Mouse (Mus musculus): ENCODE data around the gene Gse1. TPM values are rescaled to one million over a fixed set of nuclear protein-coding genes. Genes with fewer than 3 reads are reported as not detected.

Gene Gse1
- polyA plus RNA-seq, 1 experiment from 2014 or later = 24.0 TPM

DNA sequence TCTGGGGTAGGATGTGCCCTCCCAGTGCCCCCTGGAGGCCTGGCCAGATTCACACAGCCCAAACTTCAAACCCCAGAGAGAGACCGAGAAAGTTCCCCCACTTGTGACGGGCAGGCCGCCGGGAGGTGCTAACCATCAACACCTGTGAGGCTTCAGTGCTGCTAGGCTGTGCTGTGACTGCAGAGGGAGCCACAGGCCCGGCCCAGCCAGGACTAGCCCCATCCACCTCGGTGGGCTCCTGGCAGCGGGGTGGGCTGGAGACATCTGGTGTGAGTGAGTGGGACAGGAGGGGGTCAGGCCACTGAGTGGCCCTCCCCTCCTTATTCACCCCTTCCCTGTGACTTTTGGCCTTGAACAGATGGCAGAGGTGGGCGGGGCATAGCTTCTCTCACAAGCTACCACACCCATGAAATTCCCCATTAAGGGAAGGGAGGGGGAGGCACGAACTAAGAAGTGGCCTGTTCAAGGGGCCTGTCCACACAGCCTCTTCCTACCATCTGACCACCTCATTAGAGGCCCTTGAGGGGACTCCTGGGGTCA lies 179.5 kb downstream of the Gse1 start:
- Histone ChIP-seq H3K36me3 (ENCODE audit: poor library complexity, severe bottlenecking) (no peaks in the 10 kb centered on the region), H3K9ac (no peak overlapping the region), H3K27ac (peak overlapping the region; percentile 65), H3K27me3 (0 out of 2 replicates have a peak, but pooled peaks cover 2% of the 10 kb centered on the region), H3K4me1 (peaks cover 82% of the 10 kb centered on the region), H3K4me3 (no peak overlapping the region), H3K4me2 (no peak overlapping the region), H3K9me3 (replicated peaks) (no peaks in the 10 kb centered on the region)
- 12% methylated on average over 9 of the region's 9 CpGs for WGBS
- ATAC-seq = peak; percentile 33; the same call in 1 of the 2 replicates

DNA sequence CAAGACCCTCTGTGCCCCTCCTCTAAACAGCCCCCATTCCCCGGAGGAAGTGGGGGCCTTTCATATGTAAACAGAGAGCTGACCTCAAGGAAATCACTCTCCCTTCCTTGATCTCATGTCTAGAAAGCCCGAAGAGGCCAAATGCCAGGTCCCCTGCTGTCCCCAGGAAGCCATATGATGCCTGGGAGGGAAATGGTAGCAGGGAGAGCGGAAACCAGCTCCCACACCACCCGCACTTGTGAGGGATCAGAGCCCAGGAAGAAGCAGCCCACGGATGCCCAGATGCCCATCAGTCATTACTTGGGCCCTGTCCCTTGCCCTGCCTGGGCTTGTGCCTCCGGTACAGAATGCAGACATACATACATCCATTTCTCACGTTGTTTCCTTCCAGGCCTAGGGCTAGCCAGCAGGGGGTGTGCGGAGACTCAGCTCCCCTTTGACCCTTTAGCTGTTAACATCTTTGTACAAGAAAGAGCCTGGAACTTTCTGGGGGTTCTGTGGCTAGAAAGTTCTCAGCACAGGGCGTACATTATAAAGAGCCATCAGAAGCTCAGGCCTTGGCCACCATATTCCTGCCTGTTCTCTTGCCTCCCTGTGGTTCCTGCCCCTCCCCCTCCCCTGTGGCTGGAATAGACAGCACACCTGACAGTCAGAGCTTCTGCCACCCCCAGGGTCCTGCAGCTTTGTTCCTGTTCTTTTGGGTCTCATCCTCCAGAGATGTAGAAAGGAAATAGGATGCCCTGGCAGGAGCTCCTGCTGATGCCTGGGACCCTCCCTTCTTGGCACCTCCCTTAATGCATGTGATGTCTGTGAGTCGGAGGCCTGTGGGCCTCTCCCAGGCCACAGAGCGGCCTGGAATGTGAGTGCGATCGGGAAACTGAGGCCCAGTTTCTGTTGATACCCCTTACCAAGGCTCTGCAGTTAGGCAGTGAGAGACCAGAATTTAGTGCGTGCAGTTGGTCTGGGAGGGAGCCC lies 180.3 kb downstream of the Gse1 start:
- ATAC-seq = no peak
- H3K27me3 ChIP-seq = 0 out of 2 replicates have a peak, but pooled peaks cover 2% of the 10 kb centered on the region
- no peaks in the 10 kb centered on the region for H3K36me3 ChIP-seq (ENCODE audit: poor library complexity, severe bottlenecking)
- peak overlapping the region; percentile 27; the same call in 1 of the 2 replicates for H3K9ac ChIP-seq
- H3K4me3 ChIP-seq = no peak overlapping the region
- H3K4me1 ChIP-seq = peaks cover 88% of the 10 kb centered on the region
- WGBS = 49% methylated on average over 14 of the region's 14 CpGs
- H3K9me3 ChIP-seq (replicated peaks) = no peaks in the 10 kb centered on the region
- H3K4me2 ChIP-seq = no peak overlapping the region
- H3K27ac ChIP-seq = peak overlapping the region; percentile 65

DNA sequence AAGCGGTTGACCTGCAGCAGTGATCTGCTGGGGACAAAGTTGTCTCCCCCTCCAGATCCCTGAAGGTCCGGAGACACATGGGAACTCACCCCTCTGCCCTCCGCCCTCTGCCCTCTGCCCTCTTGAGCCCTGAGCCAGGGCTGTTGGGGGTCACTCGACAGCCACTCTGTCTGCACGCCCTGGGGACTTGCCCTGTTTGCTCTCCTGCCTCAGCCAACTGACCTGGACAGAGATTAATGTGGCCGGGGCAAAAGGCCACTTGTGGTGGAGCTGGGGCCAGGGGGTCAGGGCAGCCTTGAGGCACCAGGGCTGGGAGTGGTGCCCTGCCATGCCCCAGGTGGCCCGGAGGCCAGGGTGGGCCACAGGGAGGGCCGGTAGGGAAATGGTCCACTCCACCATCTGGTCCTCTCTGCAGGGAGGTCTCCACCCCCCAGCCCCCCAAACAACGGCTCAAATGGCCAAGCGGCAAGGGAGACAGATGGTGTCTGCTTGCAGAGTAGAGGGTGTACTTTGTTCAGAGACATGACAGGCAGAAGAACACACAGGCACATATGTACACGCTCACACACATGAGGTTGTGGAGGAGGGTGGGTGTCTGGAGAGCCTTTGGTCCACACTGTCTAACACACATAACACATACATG lies 181.2 kb downstream of the Gse1 start:
- no peak for ATAC-seq
- Histone ChIP-seq H3K4me1 (peaks cover 90% of the 10 kb centered on the region), H3K4me2 (no peak overlapping the region), H3K36me3 (ENCODE audit: poor library complexity, severe bottlenecking) (no peaks in the 10 kb centered on the region), H3K4me3 (no peak overlapping the region), H3K27ac (peak overlapping the region; percentile 3), H3K27me3 (0 out of 2 replicates have a peak, but pooled peaks cover 2% of the 10 kb centered on the region), H3K9ac (peak overlapping the region; percentile 27), H3K9me3 (replicated peaks) (no peaks in the 10 kb centered on the region)
- WGBS = 64% methylated on average over 11 of the region's 11 CpGs

DNA sequence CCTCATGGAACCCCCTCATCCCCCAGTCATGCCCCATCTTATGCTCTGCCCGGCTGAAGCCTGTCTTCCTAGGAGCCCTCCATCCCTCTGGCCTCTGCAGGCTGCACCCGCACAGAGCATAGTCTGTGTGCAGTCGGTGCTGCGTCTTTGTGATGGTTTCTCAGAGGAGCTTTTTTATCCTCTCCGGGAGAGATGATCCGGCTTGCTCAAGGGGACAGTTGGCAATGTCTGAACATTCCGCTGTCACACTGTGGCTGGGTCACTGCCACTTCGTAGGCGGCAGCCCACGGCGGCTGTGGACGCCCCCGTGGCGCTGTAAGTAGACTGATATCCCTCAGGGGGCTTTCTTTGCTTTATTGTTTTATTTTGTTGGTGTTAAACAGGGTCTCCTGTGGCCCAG lies 182.8 kb downstream of the Gse1 start:
- no peaks in the 10 kb centered on the region for H3K9me3 ChIP-seq (replicated peaks)
- ATAC-seq = no peak

DNA sequence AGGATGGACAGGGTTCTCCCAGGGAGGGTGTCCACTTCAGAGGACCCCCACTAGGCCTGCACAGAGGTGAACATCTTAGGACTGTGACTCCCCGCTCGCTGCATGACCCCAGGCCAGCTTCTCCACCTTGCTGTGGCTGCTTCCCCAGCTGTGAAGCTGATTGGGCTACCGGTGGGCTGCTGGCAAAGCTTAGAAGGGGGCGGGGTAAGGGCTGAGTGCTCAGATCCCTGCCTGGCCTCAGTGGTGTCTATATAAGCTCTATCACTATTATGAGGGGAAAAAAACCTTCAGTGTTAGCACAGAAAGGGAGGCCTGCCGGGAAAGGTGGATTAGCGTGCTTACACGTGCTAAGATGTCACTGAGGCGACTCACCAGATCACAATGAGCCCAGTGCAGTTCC lies 183.6 kb downstream of the Gse1 start:
- Histone ChIP-seq H3K36me3 (ENCODE audit: poor library complexity, severe bottlenecking) (no peaks in the 10 kb centered on the region), H3K9me3 (replicated peaks) (no peaks in the 10 kb centered on the region), H3K4me1 (peaks cover 100% of the 10 kb centered on the region), H3K4me2 (no peak overlapping the region), H3K9ac (peak overlapping the region; percentile 37), H3K27ac (peak overlapping the region; percentile 35; the same call in 1 of the 2 replicates), H3K27me3 (0 out of 2 replicates have a peak, but pooled peaks cover 2% of the 10 kb centered on the region), H3K4me3 (no peak overlapping the region)
- 18% methylated on average over 8 of the region's 8 CpGs for WGBS
- ATAC-seq = no peak

More for the DNA sequence above, 182.8 kb downstream of the Gse1 start:
- H3K36me3 ChIP-seq (ENCODE audit: poor library complexity, severe bottlenecking) = no peaks in the 10 kb centered on the region
- peaks cover 98% of the 10 kb centered on the region for H3K4me1 ChIP-seq
- H3K27ac ChIP-seq = peak overlapping the region; percentile 35; the same call in 1 of the 2 replicates
- 0 out of 2 replicates have a peak, but pooled peaks cover 2% of the 10 kb centered on the region for H3K27me3 ChIP-seq
- H3K9ac ChIP-seq = peak overlapping the region; percentile 14; the same call in 1 of the 2 replicates
- WGBS = 36% methylated on average over 14 of the region's 14 CpGs
- H3K4me2 ChIP-seq = no peak overlapping the region
- no peak overlapping the region for H3K4me3 ChIP-seq

DNA sequence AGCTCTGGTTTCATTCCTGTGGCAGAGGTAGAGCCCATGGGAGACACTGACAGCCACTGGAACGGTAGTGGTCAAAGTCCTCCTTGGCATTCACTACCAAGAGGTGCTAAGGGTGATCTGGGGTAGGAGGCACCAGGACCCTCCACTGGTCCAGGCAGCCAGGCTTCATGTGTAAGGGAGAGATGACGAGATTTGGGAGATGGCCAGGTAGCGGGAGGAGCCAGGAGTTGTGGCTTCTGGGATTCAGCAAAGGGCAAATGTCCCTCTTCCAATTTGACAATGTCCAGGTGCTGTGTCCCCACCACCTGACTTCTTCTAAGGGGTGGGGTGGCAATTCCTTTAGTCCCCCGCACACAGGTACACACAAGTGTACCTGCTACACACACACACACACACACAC lies 184.1 kb downstream of the Gse1 start:
- H3K9me3 ChIP-seq (replicated peaks) = no peaks in the 10 kb centered on the region
- ATAC-seq = no peak
- H3K9ac ChIP-seq = peak overlapping the region; percentile 37; the same call in 1 of the 2 replicates
- peaks cover 100% of the 10 kb centered on the region for H3K4me1 ChIP-seq
- 79% methylated on average over 4 of the region's 4 CpGs for WGBS
- no peaks in the 10 kb centered on the region for H3K27me3 ChIP-seq
- peak overlapping the region; percentile 68; the same call in 1 of the 2 replicates for H3K27ac ChIP-seq
- H3K36me3 ChIP-seq (ENCODE audit: poor library complexity, severe bottlenecking) = no peaks in the 10 kb centered on the region
- no peak overlapping the region for H3K4me2 ChIP-seq
- H3K4me3 ChIP-seq = no peak overlapping the region

DNA sequence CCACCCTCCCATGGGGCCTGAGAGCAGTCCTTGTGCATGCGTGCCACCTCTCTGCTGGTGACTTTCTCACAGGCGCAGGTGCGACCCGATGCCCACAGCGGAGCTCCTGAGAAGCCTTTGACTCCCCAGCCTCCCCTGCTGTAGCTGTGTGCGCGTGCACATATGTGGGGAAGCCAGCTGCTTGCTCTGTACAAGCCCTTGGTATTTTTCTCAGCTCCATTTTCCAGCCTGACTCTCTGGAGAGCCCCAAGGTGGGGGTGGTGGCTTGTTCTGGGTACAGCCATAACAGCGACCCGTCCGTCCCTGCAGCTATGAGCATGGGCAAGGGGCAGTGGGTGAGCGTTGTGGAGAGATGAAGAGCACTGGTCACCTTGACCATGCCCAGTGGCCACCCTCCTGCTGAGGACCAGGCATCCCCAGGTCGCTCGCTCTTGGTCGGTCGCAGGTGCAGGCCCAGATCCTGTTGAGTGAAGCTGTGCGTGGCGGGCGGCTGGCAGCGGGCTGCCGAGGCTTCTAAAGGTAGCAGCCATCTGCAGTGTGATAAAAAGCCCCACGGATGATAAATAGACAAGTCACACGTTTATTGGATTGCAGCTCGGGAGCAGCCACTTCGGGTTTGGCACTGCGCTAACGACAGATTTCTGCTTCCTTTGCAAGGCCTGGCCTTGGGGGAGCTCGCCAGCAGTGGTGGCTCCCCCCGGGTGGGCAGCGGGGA lies 184.8 kb downstream of the Gse1 start:
- peak overlapping the region; percentile 68 for H3K27ac ChIP-seq
- 61% methylated on average over 29 of the region's 29 CpGs for WGBS
- peak overlapping the region; percentile 17; the same call in 1 of the 2 replicates for H3K4me2 ChIP-seq
- no peaks in the 10 kb centered on the region for H3K9me3 ChIP-seq (replicated peaks)
- peaks cover 100% of the 10 kb centered on the region for H3K4me1 ChIP-seq
- no peak for ATAC-seq
- H3K4me3 ChIP-seq = no peak overlapping the region
- H3K36me3 ChIP-seq (ENCODE audit: poor library complexity, severe bottlenecking) = no peaks in the 10 kb centered on the region
- no peaks in the 10 kb centered on the region for H3K27me3 ChIP-seq
- no peak overlapping the region for H3K9ac ChIP-seq

DNA sequence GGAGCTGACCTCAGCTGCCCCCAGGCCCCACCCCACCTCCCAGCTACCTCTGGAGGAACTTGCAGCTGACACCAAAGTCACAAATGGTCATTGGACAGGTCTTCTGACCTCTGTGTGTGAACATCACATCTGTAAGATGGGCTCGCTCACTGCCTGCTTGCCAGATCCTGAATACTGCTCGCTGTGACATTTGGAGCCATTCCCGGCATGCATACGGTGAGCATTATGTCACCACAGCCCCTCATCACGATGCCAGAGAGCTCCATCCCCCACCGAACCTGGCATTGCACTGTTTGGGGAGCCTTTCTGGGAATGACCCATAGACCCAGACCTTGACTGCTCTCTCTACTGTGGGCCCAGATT lies 185.4 kb downstream of the Gse1 start:
- WGBS = 38% methylated on average over 6 of the region's 6 CpGs
- H3K4me2 ChIP-seq = no peak overlapping the region

DNA sequence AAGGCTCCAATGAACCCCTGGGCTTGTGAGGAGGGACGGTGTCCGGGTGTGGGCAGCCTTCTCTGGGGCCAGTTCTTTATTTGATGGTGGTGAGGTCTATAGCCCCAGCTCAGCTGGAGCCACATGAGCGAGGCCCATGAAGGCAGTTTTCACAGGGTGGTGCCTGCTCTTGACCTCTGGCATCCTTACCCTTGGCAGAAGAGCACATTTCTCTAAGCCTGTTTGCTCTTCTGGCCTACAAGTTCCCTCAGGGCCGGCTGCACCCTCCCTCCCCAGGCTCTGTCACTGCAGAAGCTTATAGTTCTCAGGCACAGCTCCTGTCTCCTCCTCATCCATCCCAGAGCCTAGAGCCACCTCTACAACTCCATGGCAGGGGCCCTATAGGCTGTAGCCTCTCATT lies 186.0 kb downstream of the Gse1 start:
- Histone ChIP-seq H3K4me2 (no peak overlapping the region), H3K9me3 (replicated peaks) (no peaks in the 10 kb centered on the region), H3K4me1 (peaks cover 98% of the 10 kb centered on the region), H3K36me3 (ENCODE audit: poor library complexity, severe bottlenecking) (no peaks in the 10 kb centered on the region), H3K27ac (peak overlapping the region; percentile 68), H3K4me3 (no peak overlapping the region), H3K27me3 (no peaks in the 10 kb centered on the region), H3K9ac (peak overlapping the region; percentile 30; the same call in 1 of the 2 replicates)
- ATAC-seq = no peak
- 80% methylated on average over 4 of the region's 4 CpGs for WGBS

More for the DNA sequence above, 185.4 kb downstream of the Gse1 start:
- Histone ChIP-seq H3K4me3 (no peak overlapping the region), H3K4me1 (peaks cover 100% of the 10 kb centered on the region), H3K27me3 (no peaks in the 10 kb centered on the region), H3K9ac (no peak overlapping the region), H3K27ac (peak overlapping the region; percentile 68), H3K9me3 (replicated peaks) (no peaks in the 10 kb centered on the region), H3K36me3 (ENCODE audit: poor library complexity, severe bottlenecking) (no peaks in the 10 kb centered on the region)
- no peak for ATAC-seq

DNA sequence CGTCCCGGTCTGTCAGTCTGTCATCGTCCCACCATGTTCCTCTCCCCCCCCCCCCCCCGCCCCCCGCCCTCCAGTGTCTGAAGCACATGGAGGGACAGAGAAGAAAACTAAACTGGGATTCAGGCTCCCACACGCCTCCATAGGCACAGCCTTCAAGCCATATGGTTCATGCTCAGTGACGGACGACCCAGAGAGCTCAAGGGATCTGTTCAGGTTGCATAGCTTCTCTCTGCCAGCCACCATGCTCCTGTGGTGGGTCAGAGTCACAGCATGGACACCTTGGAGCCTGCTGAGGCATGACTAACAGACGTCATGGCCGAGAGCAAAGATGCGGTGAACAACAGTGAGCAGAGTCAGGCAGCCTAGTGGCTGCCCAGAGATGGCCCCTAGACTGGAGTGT lies 187.2 kb downstream of the Gse1 start:
- Histone ChIP-seq H3K27ac (peak overlapping the region; percentile 99), H3K4me3 (no peak overlapping the region), H3K4me1 (peaks cover 98% of the 10 kb centered on the region), H3K4me2 (no peak overlapping the region), H3K36me3 (ENCODE audit: poor library complexity, severe bottlenecking) (no peaks in the 10 kb centered on the region), H3K27me3 (no peaks in the 10 kb centered on the region), H3K9ac (no peak overlapping the region), H3K9me3 (replicated peaks) (no peaks in the 10 kb centered on the region)
- 71% methylated on average over 9 of the region's 11 CpGs for WGBS
- ATAC-seq = no peak

DNA sequence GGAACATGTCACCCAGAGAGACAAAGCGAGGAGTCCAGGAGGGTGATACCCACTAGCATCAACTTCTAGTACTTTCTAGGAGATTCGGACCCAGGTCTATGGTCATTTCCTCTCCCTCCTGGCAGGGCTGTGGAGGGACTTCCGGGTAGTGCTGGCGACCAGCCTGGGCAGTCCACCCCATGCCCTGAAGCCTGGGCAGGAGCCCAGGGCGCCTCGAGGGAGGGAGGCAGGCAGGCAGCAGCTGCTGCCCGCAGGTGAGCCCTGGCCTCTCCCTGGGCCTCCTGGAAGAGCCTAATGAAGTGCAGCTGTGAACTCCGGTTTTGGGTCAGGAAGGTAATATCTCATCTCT lies 187.9 kb downstream of the Gse1 start:
- H3K4me3 ChIP-seq = no peak overlapping the region
- no peaks in the 10 kb centered on the region for H3K36me3 ChIP-seq (ENCODE audit: poor library complexity, severe bottlenecking)
- no peak for ATAC-seq
- H3K4me1 ChIP-seq = peaks cover 98% of the 10 kb centered on the region
- WGBS = 54% methylated on average over 6 of the region's 8 CpGs
- peak overlapping the region; percentile 99 for H3K27ac ChIP-seq
- peak overlapping the region; percentile 57 for H3K9ac ChIP-seq
- no peaks in the 10 kb centered on the region for H3K9me3 ChIP-seq (replicated peaks)
- H3K4me2 ChIP-seq = peak overlapping the region; percentile 39
- no peaks in the 10 kb centered on the region for H3K27me3 ChIP-seq
